Mouse (Mus musculus) cerebellum, adult 11-12 months (tissue): ENCODE measurements around the gene Nxph1.
A peak's percentile ranks its signal among the peaks of the same experiment; 100 is the strongest.

Experiments used
- DNase-seq: peaks from one replicate; pipeline ENCODE4 v3.0.0; 2022

Nxph1 gene

GRCm38 (mm10) chr6:8948131-8948470 lies at the start of gene Nxph1:
Gene Nxph1, plus strand, starts transcription at chr6:8948431.
- DNase-seq, result no peak

- DNase-seq, result no peak
Measured at GRCm38 (mm10) chr6:8900021-8900728, 48.1 kb upstream of the Nxph1 start.

- DNase-seq, result no peak
Measured at GRCm38 (mm10) chr6:8900729-8901122, 47.5 kb upstream of the Nxph1 start.

GRCm38 (mm10) chr6:8907917-8908316 lies 40.3 kb upstream of the Nxph1 start:
- no peak for DNase-seq

- DNase-seq, result no peak
Measured at GRCm38 (mm10) chr6:8913404-8913803, 34.8 kb upstream of the Nxph1 start.

GRCm38 (mm10) chr6:8914682-8915081 lies 33.5 kb upstream of the Nxph1 start:
- DNase-seq, result no peak

- DNase-seq, result no peak
Measured at GRCm38 (mm10) chr6:8924481-8924880, 23.8 kb upstream of the Nxph1 start.

- DNase-seq, result no peak
Measured at GRCm38 (mm10) chr6:8935241-8935640, 13.0 kb upstream of the Nxph1 start.

GRCm38 (mm10) chr6:8935705-8936104 lies 12.5 kb upstream of the Nxph1 start:
- peak; percentile 16 for DNase-seq

GRCm38 (mm10) chr6:8936168-8936567 lies 12.1 kb upstream of the Nxph1 start:
- no peak for DNase-seq

- peak; percentile 20 for DNase-seq
Measured at GRCm38 (mm10) chr6:8948471-8949411, 510 bp downstream of the Nxph1 start.

GRCm38 (mm10) chr6:8949665-8950201 lies 1.5 kb downstream of the Nxph1 start:
- peak; percentile 45 for DNase-seq

- no peak for DNase-seq
Measured at GRCm38 (mm10) chr6:8950611-8951325, 2.5 kb downstream of the Nxph1 start.

- DNase-seq, result peak; percentile 73
Measured at GRCm38 (mm10) chr6:8951326-8951695, 3.1 kb downstream of the Nxph1 start.

- DNase-seq, result no peak
Measured at GRCm38 (mm10) chr6:8951884-8952590, 3.8 kb downstream of the Nxph1 start.

- DNase-seq, result no peak
Measured at GRCm38 (mm10) chr6:8955817-8956529, 7.7 kb downstream of the Nxph1 start.

- no peak for DNase-seq
Measured at GRCm38 (mm10) chr6:8956743-8957528, 8.7 kb downstream of the Nxph1 start.

- DNase-seq, result no peak
Measured at GRCm38 (mm10) chr6:8957529-8957887, 9.3 kb downstream of the Nxph1 start.

- peak; percentile 14 for DNase-seq
Measured at GRCm38 (mm10) chr6:8958081-8958919, 10.1 kb downstream of the Nxph1 start.

GRCm38 (mm10) chr6:8959810-8960209 lies 11.6 kb downstream of the Nxph1 start:
- DNase-seq, result no peak
